Mouse (Mus musculus) heart, postnatal 0 days (tissue): Measurements from ENCODE around the gene Pikfyve.

Experiments
- CTCF ChIP-seq: IDR thresholded peaks from 2 replicates; pipeline ENCODE4 v1.5.1; 2016; ENCODE audit warnings: antibody characterized with exemption, control low read depth, low read depth
- EP300 ChIP-seq: IDR thresholded peaks from 2 replicates; pipeline ENCODE4 v1.6.1; 2016; ENCODE audit warnings: antibody characterized with exemption, low read depth

DNA sequence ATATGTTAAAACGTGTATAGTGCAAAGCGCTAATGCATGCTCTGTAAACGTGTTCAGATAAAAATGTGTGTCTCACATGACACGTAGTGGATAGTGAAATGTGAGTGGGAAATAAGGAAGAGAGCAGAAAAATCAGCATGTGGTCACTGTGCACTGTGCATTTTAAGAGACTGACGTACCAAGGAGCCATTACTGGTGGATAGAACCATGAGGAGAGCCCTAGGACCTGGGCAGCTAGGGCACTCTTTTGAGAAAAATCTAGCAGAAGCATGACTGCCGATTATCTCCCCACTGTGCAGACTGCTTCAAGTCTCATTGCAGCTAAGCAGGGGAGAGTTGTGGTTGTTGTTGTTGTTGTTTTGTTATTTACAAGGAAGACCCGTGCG lies 128.5 kb downstream of the Pikfyve start:
- TF ChIP-seq CTCF (no peak), EP300 (no peak)
